Comparison of ENCODE assay signal across 8 mouse cellular contexts in genomic region chr8:4588165-4589000, GRCm38 (mm10). TPM values are rescaled to one million over a fixed set of nuclear protein-coding genes. Genes with fewer than 3 reads are reported as not detected.
DNase-seq lines count a peak whose midpoint lies in the region.

No protein-coding gene starts in this region.

- DNase-seq in adrenal gland, adult 2 months: peak; percentile 17
- no peak for DNase-seq in adrenal gland, postnatal 25 days
- DNase-seq in WW6 (ENCODE audit: low read depth, low spot score): peak; percentile 45
- DNase-seq in embryo, embryonic 11.5 days (ENCODE audit: low read depth, low spot score): peak; percentile 57
- peak; percentile 29 to 36 for DNase-seq in heart, postnatal 36 days
- DNase-seq in layer of hippocampus, adult 11-12 months (ENCODE audit: low spot score): peak; percentile 36
- DNase-seq in lung, postnatal 36 days: peak; percentile 63
- peak; percentile 4 for DNase-seq in right cerebral cortex, postnatal 14 days

- intact Hi-C loops in heart, postnatal 36 days (cut with DNase I): loop anchor here (1.0 to 10.0 kb wide), 2 partner anchors 175 to 334 kb away; partner anchors contain the start of genes Ctxn1 and Snapc2

RNA-seq across cellular contexts. Expression of gene Zfp958, which starts 24.6 kb away (rescaled TPM):
- 10 to 100 TPM; 18.2 to 19.1 TPM for total RNA-seq in adrenal gland, adult 2 months (2021)
- 0.09 and 0.13 TPM in 2 replicates for polyA plus RNA-seq in adrenal gland, adult 2 months (2012; rRNA removed)
- 22.2 and 24.5 TPM in 2 replicates for total RNA-seq in adrenal gland, postnatal 25 days (2021)
- total RNA-seq in heart, postnatal 36 days (2021): 10 to 100 TPM in 1 of 2 experiments, 1 to 10 TPM in 1; 6.5 to 10.3 TPM
